Mouse (Mus musculus): ENCODE results near the gene Fam181a. TPM values are rescaled to one million over a fixed set of nuclear protein-coding genes. Genes with fewer than 3 reads are reported as not detected.

Fam181a gene
- polyA plus RNA-seq (2017; shearing (Covaris generic)), result not detected

GRCm38 (mm10) chr12:103310744-103311267 is at the start of gene Fam181a:
Fam181a (plus strand) TSS chr12:103310975.

GRCm38 (mm10) chr12:103355746-103356414 is 45.1 kb downstream of the Fam181a start, which contains the start of gene Asb2:
Asb2 (minus strand) TSS chr12:103356001.

Other genes with a start within 250 kb of the Fam181a start
- gene Prima1, start 68.8 kb upstream of the Fam181a start, polyA plus RNA-seq (2017; shearing (Covaris generic)), result not detected
- gene Asb2, start 45.0 kb downstream of the Fam181a start, polyA plus RNA-seq (2017; shearing (Covaris generic)), result 10 to 100 TPM; 28.6 to 46.9 TPM
- gene Otub2, start 77.7 kb downstream of the Fam181a start, polyA plus RNA-seq (2017; shearing (Covaris generic)), result 1 to 10 TPM; 2.9 to 8.3 TPM
- 1 to 10 TPM; 1.4 to 1.9 TPM for gene 9330161L09Rik, start 96.8 kb downstream of the Fam181a start, polyA plus RNA-seq (2017; shearing (Covaris generic))
- gene Ddx24, start 114.9 kb downstream of the Fam181a start, polyA plus RNA-seq (2017; shearing (Covaris generic)), result 100 to 1,000 TPM; 175 to 176 TPM
- 100 to 1,000 TPM; 333 to 416 TPM for gene Ifi27, start 123.2 kb downstream of the Fam181a start, polyA plus RNA-seq (2017; shearing (Covaris generic))
- gene Ifi27l2a, start 132.7 kb downstream of the Fam181a start, polyA plus RNA-seq (2017; shearing (Covaris generic)), result 1,000 to 10,000 TPM in 1 of 2 experiments, 100 to 1,000 TPM in 1; 502 to 1,133 TPM
- 1 to 10 TPM in 1 of 2 experiments, not detected in 1; 1.6 TPM for gene Ifi27l2b, start 146.2 kb downstream of the Fam181a start, polyA plus RNA-seq (2017; shearing (Covaris generic))
- gene Ppp4r4, start 221.3 kb downstream of the Fam181a start, polyA plus RNA-seq (2017; shearing (Covaris generic)), result under 1 TPM in 1 of 2 experiments, not detected in 1; 0.33 TPM

Data from inflammation-experienced regulatory T-cells (primary cell).